Mouse (Mus musculus): ENCODE measurements around the gene Pde6g. TPM values are rescaled to one million over a fixed set of nuclear protein-coding genes. Genes with fewer than 3 reads are reported as not detected.

Pde6g gene
- under 1 TPM; 0.16 to 0.49 (median 0.33) TPM for total RNA-seq (2022)

- no peak for DNase-seq
Observed at GRCm38 (mm10) chr11:120453306-120453705, at the start of gene Pde6g. Gene Pde6g, minus strand, starts transcription at chr11:120453500.

- DNase-seq, result no peak
Observed at GRCm38 (mm10) chr11:120501701-120502100, 48.4 kb upstream of the Pde6g start.

- no peak for DNase-seq
Observed at GRCm38 (mm10) chr11:120501018-120501417, 47.7 kb upstream of the Pde6g start.

GRCm38 (mm10) chr11:120500357-120500756, 47.1 kb upstream of the Pde6g start:
- DNase-seq, result no peak

GRCm38 (mm10) chr11:120499894-120500293, 46.6 kb upstream of the Pde6g start:
- DNase-seq, result no peak

GRCm38 (mm10) chr11:120498891-120499290, 45.6 kb upstream of the Pde6g start:
- DNase-seq, result no peak

GRCm38 (mm10) chr11:120498226-120498625, 44.9 kb upstream of the Pde6g start:
- no peak for DNase-seq

- DNase-seq, result peak; percentile 87
Observed at GRCm38 (mm10) chr11:120497436-120497835, 44.1 kb upstream of the Pde6g start.

GRCm38 (mm10) chr11:120493911-120494310, 40.6 kb upstream of the Pde6g start:
- DNase-seq, result no peak

GRCm38 (mm10) chr11:120493351-120493750, 40.1 kb upstream of the Pde6g start:
- no peak for DNase-seq

- DNase-seq, result no peak
Observed at GRCm38 (mm10) chr11:120492878-120493203, 39.5 kb upstream of the Pde6g start.

- DNase-seq, result no peak
Observed at GRCm38 (mm10) chr11:120492024-120492877, 39.0 kb upstream of the Pde6g start.

GRCm38 (mm10) chr11:120491317-120492023, 38.2 kb upstream of the Pde6g start, which contains the start of gene Slc25a10:
Gene Slc25a10, plus strand, starts transcription at chr11:120491840.
- DNase-seq, result peak; percentile 88

GRCm38 (mm10) chr11:120490291-120491046, 37.2 kb upstream of the Pde6g start:
- DNase-seq, result no peak

- peak; percentile 56 for DNase-seq
Observed at GRCm38 (mm10) chr11:120489054-120489761, 35.9 kb upstream of the Pde6g start.

- DNase-seq, result no peak
Observed at GRCm38 (mm10) chr11:120488516-120488915, 35.2 kb upstream of the Pde6g start.

- no peak for DNase-seq
Observed at GRCm38 (mm10) chr11:120485251-120485650, 32.0 kb upstream of the Pde6g start.

- DNase-seq, result peak; percentile 86
Observed at GRCm38 (mm10) chr11:120484265-120484981, 31.1 kb upstream of the Pde6g start, which contains the start of gene Mrpl12. Gene Mrpl12, plus strand, starts transcription at chr11:120484613.

GRCm38 (mm10) chr11:120483448-120483934, 30.2 kb upstream of the Pde6g start:
- no peak for DNase-seq

GRCm38 (mm10) chr11:120472052-120472451, 18.8 kb upstream of the Pde6g start:
- DNase-seq, result no peak

- no peak for DNase-seq
Observed at GRCm38 (mm10) chr11:120467736-120468092, 14.4 kb upstream of the Pde6g start.
